Mouse (Mus musculus): ENCODE measurements around the gene Bicra. TPM values are rescaled to one million over a fixed set of nuclear protein-coding genes. Genes with fewer than 3 reads are reported as not detected.
A peak's percentile ranks its signal among the peaks of the same experiment; 100 is the strongest.

The Bicra gene
- total and polyA plus RNA-seq, 3 experiments: 1.1 to 52.1 (median 52.1) TPM

DNA sequence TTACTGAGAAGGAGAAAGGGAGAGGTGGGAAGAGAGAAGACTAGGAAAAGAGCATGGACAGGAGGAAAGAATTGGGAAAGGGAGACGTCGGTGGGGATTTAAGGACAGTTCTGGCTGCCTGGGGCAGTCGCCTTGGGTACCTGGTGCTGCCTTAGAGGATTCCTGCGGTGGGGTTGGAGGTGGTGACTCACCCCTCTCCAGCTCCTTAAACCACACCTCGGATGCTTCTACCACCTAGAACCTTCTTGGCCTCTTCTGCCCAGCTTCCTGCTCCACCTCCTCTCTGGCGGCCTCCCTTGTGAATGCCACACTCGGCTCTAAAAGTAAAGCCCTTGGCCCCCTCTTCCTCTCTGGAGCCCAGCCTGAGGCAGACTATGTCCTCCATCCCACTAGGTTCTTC is 92.2 kb downstream of the Bicra start:
- H3K9me3 ChIP-seq (replicated peaks): peaks cover 3% of the 10 kb centered on the region
- H3K4me1 ChIP-seq (ENCODE audit: insufficient read depth, low read depth, low read length): peaks cover 20% of the 10 kb centered on the region
- DNase-seq (ENCODE audit: low spot score): no peak
- TF ChIP-seq CTCF (IDR thresholded peaks at IDR 0.05; ENCODE audit: low read depth, low read length): no peak
- no peak for TF ChIP-seq POLR2AphosphoS5 (IDR thresholded peaks at IDR 0.05; ENCODE audit: insufficient replicate concordance, low read depth, low read length)
- no peak for TF ChIP-seq GATA2 (IDR thresholded peaks at IDR 0.05; ENCODE audit: borderline replicate concordance, low read depth, low read length)
- TF ChIP-seq GATA1 (IDR thresholded peaks at IDR 0.05; ENCODE audit: borderline replicate concordance, low read length): no peak
- TF ChIP-seq TAL1 (conservative IDR thresholded peaks at IDR 0.05; ENCODE audit: low read depth, low read length): no peak
- ATAC-seq (ENCODE audit: extremely low read depth, insufficient number of reproducible peaks, low FRiP score, poor library complexity, severe bottlenecking): no peak
- H3K4me3 ChIP-seq (ENCODE audit: low read depth, low read length): no peak overlapping the region
- no peaks in the 10 kb centered on the region for H3K36me3 ChIP-seq (replicated peaks)
- peaks cover 46% of the 10 kb centered on the region for H3K27me3 ChIP-seq (ENCODE audit: insufficient read depth, low read length)

DNA sequence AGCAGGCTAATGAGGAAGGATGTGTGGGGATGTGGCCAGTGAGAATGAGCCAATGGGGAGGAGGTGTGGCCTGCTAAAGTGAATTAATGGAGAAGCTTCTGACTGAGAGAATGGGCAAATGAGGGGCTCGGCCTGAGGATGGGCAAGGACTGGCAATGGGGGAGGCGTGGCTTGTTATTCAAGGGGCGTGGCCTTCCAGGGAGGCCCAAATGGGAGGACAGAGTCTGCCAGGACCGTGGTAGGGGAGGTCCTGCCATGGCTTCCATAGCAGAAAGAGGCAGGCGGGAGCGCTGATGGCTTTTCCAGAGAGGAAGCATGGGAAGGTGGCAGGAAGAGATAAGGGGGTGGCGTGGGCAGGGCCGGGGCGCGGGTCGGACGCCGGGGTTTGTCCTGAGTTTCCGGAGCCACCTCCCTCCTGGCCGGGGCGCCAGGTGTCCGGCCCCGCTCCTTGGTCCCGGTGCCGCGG is 92.7 kb downstream of the Bicra start:
- H3K36me3 ChIP-seq (replicated peaks): no peaks in the 10 kb centered on the region

DNA sequence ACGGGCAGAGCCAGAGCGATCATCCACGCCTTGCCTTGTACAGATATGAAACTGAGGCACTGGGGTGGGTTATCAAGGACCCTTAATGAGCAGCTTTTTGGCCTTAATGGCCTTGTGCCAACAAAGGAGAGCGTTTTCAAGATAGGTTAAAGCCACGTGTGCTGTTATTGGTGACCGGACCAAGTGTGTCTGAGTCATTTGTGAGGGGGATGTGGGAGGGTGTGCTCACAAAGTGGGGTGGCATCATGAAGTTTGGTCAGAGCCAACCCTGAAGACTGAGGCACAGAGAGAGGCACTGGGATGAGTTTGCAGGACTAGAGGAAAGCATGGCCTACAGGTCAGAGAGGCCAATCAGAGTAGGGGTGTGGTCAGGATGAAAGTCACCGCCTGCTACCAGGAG is 93.3 kb downstream of the Bicra start:
- no peaks in the 10 kb centered on the region for H3K36me3 ChIP-seq (replicated peaks)
- H3K4me1 ChIP-seq (ENCODE audit: insufficient read depth, low read depth, low read length): peaks cover 31% of the 10 kb centered on the region

More for the DNA sequence above, 92.7 kb downstream of the Bicra start:
- ATAC-seq (ENCODE audit: extremely low read depth, insufficient number of reproducible peaks, low FRiP score, poor library complexity, severe bottlenecking): no peak
- DNase-seq (ENCODE audit: low spot score): no peak
- Histone ChIP-seq H3K27me3 (ENCODE audit: insufficient read depth, low read length) (peaks cover 48% of the 10 kb centered on the region), H3K4me3 (ENCODE audit: low read depth, low read length) (no peak overlapping the region), H3K9me3 (replicated peaks) (peaks cover 3% of the 10 kb centered on the region), H3K4me1 (ENCODE audit: insufficient read depth, low read depth, low read length) (peaks cover 25% of the 10 kb centered on the region)
- no peak for TF ChIP-seq GATA2 (IDR thresholded peaks at IDR 0.05; ENCODE audit: borderline replicate concordance, low read depth, low read length)
- no peak for TF ChIP-seq GATA1 (IDR thresholded peaks at IDR 0.05; ENCODE audit: borderline replicate concordance, low read length)
- no peak for TF ChIP-seq CTCF (IDR thresholded peaks at IDR 0.05; ENCODE audit: low read depth, low read length)
- no peak for TF ChIP-seq POLR2AphosphoS5 (IDR thresholded peaks at IDR 0.05; ENCODE audit: insufficient replicate concordance, low read depth, low read length)
- no peak for TF ChIP-seq TAL1 (conservative IDR thresholded peaks at IDR 0.05; ENCODE audit: low read depth, low read length)

DNA sequence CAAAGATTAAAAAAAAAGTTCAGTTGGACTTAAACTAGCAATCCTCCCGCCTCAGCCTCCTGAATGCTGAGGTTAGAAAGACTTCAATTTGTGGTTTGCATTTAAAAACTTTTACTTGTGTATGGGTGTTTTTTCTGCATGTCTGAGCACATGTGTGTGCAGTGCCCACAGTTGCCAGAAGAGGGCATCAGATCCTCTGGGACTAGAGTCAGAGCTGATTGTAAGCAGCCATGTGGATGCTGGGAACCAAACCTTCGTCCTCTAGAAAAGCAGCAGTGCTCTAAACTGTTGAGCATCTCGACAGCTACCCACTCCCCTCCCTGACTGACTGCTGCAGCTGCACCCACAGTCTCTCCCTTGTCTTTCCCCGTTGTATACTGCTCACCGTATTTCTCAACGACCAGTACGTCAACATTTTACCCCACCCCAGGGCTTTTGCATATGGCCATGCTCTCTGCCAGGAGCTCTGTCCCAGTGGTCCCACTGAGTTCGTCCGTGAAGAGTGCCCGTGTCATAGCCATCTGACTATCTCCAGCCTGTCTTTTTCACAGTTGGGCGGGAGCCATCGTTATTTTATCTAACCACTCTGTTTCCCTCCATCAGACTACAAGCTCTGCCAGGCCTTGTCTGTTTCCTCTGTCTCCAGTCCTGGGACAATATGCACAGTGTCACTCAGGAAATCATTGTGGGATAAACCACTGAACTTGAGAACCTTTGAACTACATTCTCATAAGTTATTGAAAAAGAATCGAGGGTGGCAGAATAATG is 94.2 kb downstream of the Bicra start:
- peaks cover 40% of the 10 kb centered on the region for H3K4me1 ChIP-seq (ENCODE audit: insufficient read depth, low read depth, low read length)
- ATAC-seq (ENCODE audit: extremely low read depth, insufficient number of reproducible peaks, low FRiP score, poor library complexity, severe bottlenecking) (no peak), DNase-seq (ENCODE audit: low spot score) (no peak)
- H3K36me3 ChIP-seq (replicated peaks): no peaks in the 10 kb centered on the region
- peaks cover 3% of the 10 kb centered on the region for H3K9me3 ChIP-seq (replicated peaks)
- no peak overlapping the region for H3K4me3 ChIP-seq (ENCODE audit: low read depth, low read length)
- H3K27me3 ChIP-seq (ENCODE audit: insufficient read depth, low read length): peaks cover 45% of the 10 kb centered on the region
- TF ChIP-seq GATA2 (IDR thresholded peaks at IDR 0.05; ENCODE audit: borderline replicate concordance, low read depth, low read length): no peak
- peak; percentile 32; the same call in 1 of the 2 replicates for TF ChIP-seq CTCF (IDR thresholded peaks at IDR 0.05; ENCODE audit: low read depth, low read length)
- TF ChIP-seq POLR2AphosphoS5 (IDR thresholded peaks at IDR 0.05; ENCODE audit: insufficient replicate concordance, low read depth, low read length): no peak
- TF ChIP-seq GATA1 (IDR thresholded peaks at IDR 0.05; ENCODE audit: borderline replicate concordance, low read length): no peak
- TF ChIP-seq TAL1 (conservative IDR thresholded peaks at IDR 0.05; ENCODE audit: low read depth, low read length): no peak

More for the DNA sequence above, 93.3 kb downstream of the Bicra start:
- peaks cover 45% of the 10 kb centered on the region for H3K27me3 ChIP-seq (ENCODE audit: insufficient read depth, low read length)
- ATAC-seq (ENCODE audit: extremely low read depth, insufficient number of reproducible peaks, low FRiP score, poor library complexity, severe bottlenecking): no peak
- DNase-seq (ENCODE audit: low spot score): no peak
- no peak for TF ChIP-seq POLR2AphosphoS5 (IDR thresholded peaks at IDR 0.05; ENCODE audit: insufficient replicate concordance, low read depth, low read length)
- no peak for TF ChIP-seq GATA2 (IDR thresholded peaks at IDR 0.05; ENCODE audit: borderline replicate concordance, low read depth, low read length)
- TF ChIP-seq TAL1 (conservative IDR thresholded peaks at IDR 0.05; ENCODE audit: low read depth, low read length): no peak
- no peak for TF ChIP-seq CTCF (IDR thresholded peaks at IDR 0.05; ENCODE audit: low read depth, low read length)
- no peak for TF ChIP-seq GATA1 (IDR thresholded peaks at IDR 0.05; ENCODE audit: borderline replicate concordance, low read length)
- H3K4me3 ChIP-seq (ENCODE audit: low read depth, low read length): no peak overlapping the region
- peaks cover 3% of the 10 kb centered on the region for H3K9me3 ChIP-seq (replicated peaks)

DNA sequence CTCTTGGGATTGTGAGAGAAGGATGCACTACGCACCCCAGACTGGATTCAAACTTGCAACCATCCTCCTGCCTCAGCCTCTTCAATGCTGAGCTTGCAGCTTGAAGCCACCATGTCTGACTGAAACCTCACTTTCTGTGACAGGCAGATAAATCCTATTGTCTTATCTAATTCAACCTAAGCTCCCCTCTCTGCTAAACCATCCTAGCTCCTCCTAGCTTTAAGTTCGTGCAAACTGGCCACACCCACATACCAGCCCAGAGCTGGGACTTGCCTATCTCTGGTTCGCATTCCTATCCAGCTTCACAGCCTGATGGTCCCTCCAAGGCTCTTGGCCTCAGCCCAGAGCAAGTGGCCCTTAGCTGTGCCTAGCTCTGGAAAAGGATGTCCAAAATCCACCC is 95.3 kb downstream of the Bicra start:
- peaks cover 38% of the 10 kb centered on the region for H3K27me3 ChIP-seq (ENCODE audit: insufficient read depth, low read length)
- DNase-seq (ENCODE audit: low spot score) (no peak), ATAC-seq (ENCODE audit: extremely low read depth, insufficient number of reproducible peaks, low FRiP score, poor library complexity, severe bottlenecking) (no peak)
- TF ChIP-seq TAL1 (conservative IDR thresholded peaks at IDR 0.05; ENCODE audit: low read depth, low read length) (0 out of 2 replicates have a peak, but pooled peaks have one; percentile 17), POLR2AphosphoS5 (IDR thresholded peaks at IDR 0.05; ENCODE audit: insufficient replicate concordance, low read depth, low read length) (no peak)
- peaks cover 3% of the 10 kb centered on the region for H3K9me3 ChIP-seq (replicated peaks)
- peaks cover 51% of the 10 kb centered on the region for H3K4me1 ChIP-seq (ENCODE audit: insufficient read depth, low read depth, low read length)
- H3K36me3 ChIP-seq (replicated peaks): no peaks in the 10 kb centered on the region
- no peak overlapping the region for H3K4me3 ChIP-seq (ENCODE audit: low read depth, low read length)

DNA sequence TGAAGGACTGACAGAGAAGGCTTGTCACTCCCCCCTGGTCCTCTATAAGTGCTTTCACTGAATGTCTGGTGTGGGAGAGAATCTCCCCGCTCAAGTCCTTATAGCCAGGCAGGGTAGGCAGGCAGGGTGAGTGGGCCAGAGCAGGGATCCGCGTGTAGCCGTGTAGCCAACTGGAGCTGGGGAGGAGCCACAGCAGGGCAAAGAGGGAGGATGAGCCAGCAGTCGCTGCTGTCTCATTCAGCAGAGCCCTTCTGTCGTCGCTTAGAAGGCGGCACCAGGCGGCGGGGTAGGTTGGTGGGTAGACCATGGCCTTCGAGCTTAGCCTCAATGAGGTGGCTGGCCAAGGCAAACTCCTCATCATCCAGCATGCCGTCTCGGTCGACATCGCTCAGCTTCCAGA is 97.7 kb downstream of the Bicra start:
- TF ChIP-seq TAL1 (conservative IDR thresholded peaks at IDR 0.05; ENCODE audit: low read depth, low read length): no peak
- TF ChIP-seq POLR2AphosphoS5 (IDR thresholded peaks at IDR 0.05; ENCODE audit: insufficient replicate concordance, low read depth, low read length): no peak
- TF ChIP-seq GATA1 (IDR thresholded peaks at IDR 0.05; ENCODE audit: borderline replicate concordance, low read length): no peak
- no peak for TF ChIP-seq GATA2 (IDR thresholded peaks at IDR 0.05; ENCODE audit: borderline replicate concordance, low read depth, low read length)
- TF ChIP-seq CTCF (IDR thresholded peaks at IDR 0.05; ENCODE audit: low read depth, low read length): no peak
- H3K4me3 ChIP-seq (ENCODE audit: low read depth, low read length): no peak overlapping the region
- H3K36me3 ChIP-seq (replicated peaks): peaks cover under 1% of the 10 kb centered on the region
- ATAC-seq (ENCODE audit: extremely low read depth, insufficient number of reproducible peaks, low FRiP score, poor library complexity, severe bottlenecking) (no peak), DNase-seq (ENCODE audit: low spot score) (no peak)
- H3K4me1 ChIP-seq (ENCODE audit: insufficient read depth, low read depth, low read length): peaks cover 60% of the 10 kb centered on the region
- H3K9me3 ChIP-seq (replicated peaks): peaks cover 3% of the 10 kb centered on the region
- H3K27me3 ChIP-seq (ENCODE audit: insufficient read depth, low read length): peaks cover 26% of the 10 kb centered on the region
